In the genomic region with DNA sequence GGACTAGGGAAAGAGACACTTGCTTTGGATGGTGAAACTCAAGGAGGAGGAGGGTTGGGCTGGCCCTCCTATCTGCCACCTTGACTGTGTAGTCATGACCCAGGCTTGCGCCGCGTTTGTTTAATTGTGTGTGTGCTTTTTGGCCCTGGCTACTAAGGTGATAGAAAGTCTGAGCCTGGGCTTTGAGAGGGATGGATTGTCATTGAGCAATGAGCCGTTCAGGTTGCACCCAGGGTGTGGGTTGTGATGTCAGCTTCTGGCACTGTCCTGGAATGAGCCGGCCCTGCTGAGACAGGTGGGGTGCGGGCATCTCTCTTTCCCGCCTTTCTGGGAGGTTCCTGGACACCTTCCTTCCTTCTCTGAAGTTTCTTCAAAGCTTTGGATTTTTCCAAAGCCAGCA, we compare ENCODE assay signal across 10 mouse cellular contexts. TPM values are rescaled to one million over a fixed set of nuclear protein-coding genes. Genes with fewer than 3 reads are reported as not detected.
DNase-seq lines count a peak whose midpoint lies in the region; ATAC-seq and TF ChIP-seq lines count a peak whose summit lies in the region.
"Had no signal": no experiment of that assay in that cellular context is flagged by ENCODE, and none has a peak within 500 bp of the region (broad histone marks: within the 10 kb centered on the region; RNA-seq: fewer than 3 reads in every experiment).

No protein-coding gene starts in this region.

- H3K36me3 ChIP-seq in forebrain, postnatal 0 days (ENCODE audit: insufficient read depth), result no peaks in the 10 kb centered on the region
- no peaks in the 10 kb centered on the region for H3K36me3 ChIP-seq in liver, embryonic 13.5 days

- peak overlapping the region; percentile 92 for H3K4me2 ChIP-seq in forebrain, postnatal 0 days (ENCODE audit: low read depth)
- peak overlapping the region; percentile 87 for H3K4me2 ChIP-seq in liver, embryonic 13.5 days

- peaks cover 23% of the 10 kb centered on the region for H3K4me1 ChIP-seq in cerebellum, adult 2 months (ENCODE audit: control insufficient read depth, insufficient read depth, low read length)
- H3K4me1 ChIP-seq in forebrain, postnatal 0 days (ENCODE audit: insufficient read depth), result peaks cover 18% of the 10 kb centered on the region; the same call in 1 of the 2 replicates
- H3K4me1 ChIP-seq in liver, embryonic 13.5 days (replicated peaks), result peaks cover 81% of the 10 kb centered on the region

- 8% methylated on average over 7 of the region's 7 CpGs for WGBS in cerebellum, adult 2 months
- WGBS in forebrain, postnatal 0 days, result 84% methylated on average over 7 of the region's 7 CpGs
- WGBS in liver, embryonic 13.5 days (ENCODE audit: insufficient replicate concordance), result 67% methylated on average over 7 of the region's 7 CpGs

- 0 out of 2 replicates have a peak overlapping the region, but pooled peaks have one; percentile 87 for H3K27ac ChIP-seq in cerebellum, adult 2 months (ENCODE audit: insufficient read depth, low read length)
- H3K27ac ChIP-seq in forebrain, postnatal 0 days (ENCODE audit: low read depth, low read length), result no peak overlapping the region
- H3K27ac ChIP-seq in liver, embryonic 13.5 days, result no peak overlapping the region

- no peak for ATAC-seq in cerebellum, adult (ENCODE audit: insufficient number of reproducible peaks, low FRiP score, low TSS enrichment)
- ATAC-seq in forebrain, postnatal 0 days, result no peak
- ATAC-seq in liver, embryonic 13.5 days (ENCODE audit: low read depth), result no peak
- ATAC-seq: inflammation-experienced regulatory T-cells, adult 6 months had no signal

- TF ChIP-seq CTCF in cerebellum, adult 2 months (IDR thresholded peaks at IDR 0.05; ENCODE audit: borderline replicate concordance, insufficient read depth, low read depth, low read length), result no peak
- TF ChIP-seq CTCF in forebrain, postnatal 0 days (IDR thresholded peaks at IDR 0.05; ENCODE audit: low read depth), result no peak

- peak overlapping the region; percentile 96 for H3K4me3 ChIP-seq in cerebellum, adult 2 months (replicated peaks; ENCODE audit: insufficient read depth, low read depth, low read length)
- no peak overlapping the region for H3K4me3 ChIP-seq in forebrain, postnatal 0 days (ENCODE audit: low read depth, low read length)
- H3K4me3 ChIP-seq in liver, embryonic 13.5 days (replicated peaks), result peak overlapping the region; percentile 68

- DNase-seq in cerebellum, adult 2 months, result peak in 1 of 2 experiments; percentile 67
- peak; percentile 37 for DNase-seq in 3134 (ENCODE audit: extremely low read depth, insufficient read length, low spot score)
- no peak for DNase-seq in forebrain, postnatal 0 days
- no peak for DNase-seq in liver, embryonic 13.5 days
- DNase-seq in MN1 (ENCODE audit: low spot score), result no peak
- no peak for DNase-seq in ovary, postnatal 36 days (ENCODE audit: low spot score)
- DNase-seq in T-cell, adult 2 months (ENCODE audit: low spot score), result no peak

- H3K27me3 ChIP-seq in cerebellum, adult 2 months (ENCODE audit: control insufficient read depth, insufficient read depth, low read length), result no peaks in the 10 kb centered on the region
- no peaks in the 10 kb centered on the region for H3K27me3 ChIP-seq in forebrain, postnatal 0 days (ENCODE audit: insufficient read depth, low read length)
- H3K27me3 ChIP-seq in liver, embryonic 13.5 days, result peaks cover 85% of the 10 kb centered on the region

- no peaks in the 10 kb centered on the region for H3K9me3 ChIP-seq in forebrain, postnatal 0 days (ENCODE audit: low read length)
- H3K9me3 ChIP-seq in liver, embryonic 13.5 days (replicated peaks), result no peaks in the 10 kb centered on the region

- no peak overlapping the region for H3K9ac ChIP-seq in forebrain, postnatal 0 days
- H3K9ac ChIP-seq in liver, embryonic 13.5 days, result 0 out of 2 replicates have a peak overlapping the region, but pooled peaks have one; percentile 9

- no peak for TF ChIP-seq POLR2A in cerebellum, adult 2 months (IDR thresholded peaks at IDR 0.05; ENCODE audit: borderline replicate concordance, insufficient read depth, low read length)

RNA-seq across cellular contexts. Expression of a gene that starts 26.0 kb away (rescaled TPM):
- 0.03 and 0.05 TPM in 2 replicates for polyA plus RNA-seq in cerebellum, adult 2 months (2012; rRNA removed)
- total RNA-seq in forebrain, postnatal 0 days (2014; rRNA removed), result 0.08 TPM in 1 of 2 replicates, not detected in the other
- not detected in 2 replicates for polyA plus RNA-seq in forebrain, postnatal 0 days (2015; fragmentation: Nextera tagmentation; extraction: Ambion mirVana)
- not detected in 2 replicates for polyA plus RNA-seq in liver, embryonic 13.5 days (2015; fragmentation: Nextera tagmentation; extraction: Ambion mirVana)
- polyA plus RNA-seq: brain, embryonic 14.5 days; inflammation-experienced regulatory T-cells, adult 6 months had no signal

RNA-seq across cellular contexts. Expression of a gene that starts 45.7 kb away (rescaled TPM):
- 22.5 and 25.2 TPM in 2 replicates for polyA plus RNA-seq in cerebellum, adult 2 months (2012; rRNA removed)
- 27.7 and 29.1 TPM in 2 replicates for total RNA-seq in forebrain, postnatal 0 days (2014; rRNA removed)
- 19.3 and 25.7 TPM in 2 replicates for polyA plus RNA-seq in forebrain, postnatal 0 days (2015; fragmentation: Nextera tagmentation; extraction: Ambion mirVana)
- 50.2 and 57.3 TPM in 2 replicates for polyA plus RNA-seq in liver, embryonic 13.5 days (2015; fragmentation: Nextera tagmentation; extraction: Ambion mirVana)

RNA-seq across cellular contexts. Expression of a gene that starts 46.7 kb away (rescaled TPM):
- polyA plus RNA-seq in cerebellum, adult 2 months (2012; rRNA removed), result 19.1 and 20.3 TPM in 2 replicates
- 13.8 and 15.8 TPM in 2 replicates for total RNA-seq in forebrain, postnatal 0 days (2014; rRNA removed)
- 3.5 and 5.3 TPM in 2 replicates for polyA plus RNA-seq in forebrain, postnatal 0 days (2015; fragmentation: Nextera tagmentation; extraction: Ambion mirVana)
- polyA plus RNA-seq in liver, embryonic 13.5 days (2015; fragmentation: Nextera tagmentation; extraction: Ambion mirVana), result 1.0 and 1.1 TPM in 2 replicates
